Mouse (Mus musculus): ENCODE data around the gene Lgr6. TPM values are rescaled to one million over a fixed set of nuclear protein-coding genes. Genes with fewer than 3 reads are reported as not detected.

Gene Lgr6
- polyA plus RNA-seq, 1 experiment = 0.81 TPM

GRCm38 (mm10) chr1:135019087-135019774 is 85.8 kb downstream of the Lgr6 start:
- Histone ChIP-seq H3K27me3 (ENCODE audit: control insufficient read depth, insufficient read depth, low read length, poor library complexity, severe bottlenecking) (no peaks in the 10 kb centered on the region), H3K36me3 (ENCODE audit: control insufficient read depth, insufficient read depth, low read length, poor library complexity, severe bottlenecking) (no peaks in the 10 kb centered on the region), H3K4me3 (ENCODE audit: low read depth, low read length) (no peak overlapping the region), H3K9ac (ENCODE audit: low read depth, poor library complexity, severe bottlenecking) (no peak overlapping the region), H3K9me3 (replicated peaks; ENCODE audit: control insufficient read depth, insufficient read depth, low read length, poor library complexity, severe bottlenecking) (0 out of 2 replicates have a peak, but pooled peaks cover 2% of the 10 kb centered on the region), H3K4me1 (ENCODE audit: control insufficient read depth, insufficient read depth, low read length) (no peaks in the 10 kb centered on the region), H3K27ac (ENCODE audit: insufficient read depth, low read length) (no peak overlapping the region)
- TF ChIP-seq CTCF (IDR thresholded peaks at IDR 0.05; ENCODE audit: low read depth, low read length) (no peak), EP300 (IDR thresholded peaks at IDR 0.05; ENCODE audit: insufficient read depth, low read depth, low read length) (no peak), POLR2A (IDR thresholded peaks at IDR 0.05; ENCODE audit: insufficient read depth, low read length) (no peak)

- H3K4me3 ChIP-seq (ENCODE audit: low read depth, low read length) = no peak overlapping the region
- H3K9me3 ChIP-seq (replicated peaks; ENCODE audit: control insufficient read depth, insufficient read depth, low read length, poor library complexity, severe bottlenecking) = no peaks in the 10 kb centered on the region
- TF ChIP-seq EP300 (IDR thresholded peaks at IDR 0.05; ENCODE audit: insufficient read depth, low read depth, low read length) (no peak), CTCF (IDR thresholded peaks at IDR 0.05; ENCODE audit: low read depth, low read length) (no peak), POLR2A (IDR thresholded peaks at IDR 0.05; ENCODE audit: insufficient read depth, low read length) (no peak)
- H3K4me1 ChIP-seq (ENCODE audit: control insufficient read depth, insufficient read depth, low read length) = no peaks in the 10 kb centered on the region
- no peak overlapping the region for H3K9ac ChIP-seq (ENCODE audit: low read depth, poor library complexity, severe bottlenecking)
- H3K27ac ChIP-seq (ENCODE audit: insufficient read depth, low read length) = no peak overlapping the region
- H3K27me3 ChIP-seq (ENCODE audit: control insufficient read depth, insufficient read depth, low read length, poor library complexity, severe bottlenecking) = no peaks in the 10 kb centered on the region
- H3K36me3 ChIP-seq (ENCODE audit: control insufficient read depth, insufficient read depth, low read length, poor library complexity, severe bottlenecking) = no peaks in the 10 kb centered on the region
Measured at GRCm38 (mm10) chr1:135017656-135018015, 87.4 kb downstream of the Lgr6 start.

GRCm38 (mm10) chr1:135016907-135017655 is 88.0 kb downstream of the Lgr6 start:
- H3K9ac ChIP-seq (ENCODE audit: low read depth, poor library complexity, severe bottlenecking) = no peak overlapping the region
- no peak for TF ChIP-seq EP300 (IDR thresholded peaks at IDR 0.05; ENCODE audit: insufficient read depth, low read depth, low read length)
- no peak for TF ChIP-seq CTCF (IDR thresholded peaks at IDR 0.05; ENCODE audit: low read depth, low read length)
- no peak for TF ChIP-seq POLR2A (IDR thresholded peaks at IDR 0.05; ENCODE audit: insufficient read depth, low read length)
- H3K27me3 ChIP-seq (ENCODE audit: control insufficient read depth, insufficient read depth, low read length, poor library complexity, severe bottlenecking) = no peaks in the 10 kb centered on the region
- no peak overlapping the region for H3K4me3 ChIP-seq (ENCODE audit: low read depth, low read length)
- no peaks in the 10 kb centered on the region for H3K9me3 ChIP-seq (replicated peaks; ENCODE audit: control insufficient read depth, insufficient read depth, low read length, poor library complexity, severe bottlenecking)
- H3K36me3 ChIP-seq (ENCODE audit: control insufficient read depth, insufficient read depth, low read length, poor library complexity, severe bottlenecking) = no peaks in the 10 kb centered on the region
- no peaks in the 10 kb centered on the region for H3K4me1 ChIP-seq (ENCODE audit: control insufficient read depth, insufficient read depth, low read length)
- no peak overlapping the region for H3K27ac ChIP-seq (ENCODE audit: insufficient read depth, low read length)

- H3K9me3 ChIP-seq (replicated peaks; ENCODE audit: control insufficient read depth, insufficient read depth, low read length, poor library complexity, severe bottlenecking) = no peaks in the 10 kb centered on the region
- H3K9ac ChIP-seq (ENCODE audit: low read depth, poor library complexity, severe bottlenecking) = no peak overlapping the region
- no peak overlapping the region for H3K27ac ChIP-seq (ENCODE audit: insufficient read depth, low read length)
- TF ChIP-seq EP300 (IDR thresholded peaks at IDR 0.05; ENCODE audit: insufficient read depth, low read depth, low read length) (no peak), CTCF (IDR thresholded peaks at IDR 0.05; ENCODE audit: low read depth, low read length) (no peak), POLR2A (IDR thresholded peaks at IDR 0.05; ENCODE audit: insufficient read depth, low read length) (no peak)
- no peaks in the 10 kb centered on the region for H3K36me3 ChIP-seq (ENCODE audit: control insufficient read depth, insufficient read depth, low read length, poor library complexity, severe bottlenecking)
- H3K4me1 ChIP-seq (ENCODE audit: control insufficient read depth, insufficient read depth, low read length) = no peaks in the 10 kb centered on the region
- no peak overlapping the region for H3K4me3 ChIP-seq (ENCODE audit: low read depth, low read length)
- H3K27me3 ChIP-seq (ENCODE audit: control insufficient read depth, insufficient read depth, low read length, poor library complexity, severe bottlenecking) = no peaks in the 10 kb centered on the region
Measured at GRCm38 (mm10) chr1:135014921-135015445, 90.1 kb downstream of the Lgr6 start.

GRCm38 (mm10) chr1:135012472-135012871 is 92.6 kb downstream of the Lgr6 start:
- H3K4me1 ChIP-seq (ENCODE audit: control insufficient read depth, insufficient read depth, low read length) = no peaks in the 10 kb centered on the region
- no peaks in the 10 kb centered on the region for H3K36me3 ChIP-seq (ENCODE audit: control insufficient read depth, insufficient read depth, low read length, poor library complexity, severe bottlenecking)
- H3K4me3 ChIP-seq (ENCODE audit: low read depth, low read length) = no peak overlapping the region
- H3K27me3 ChIP-seq (ENCODE audit: control insufficient read depth, insufficient read depth, low read length, poor library complexity, severe bottlenecking) = no peaks in the 10 kb centered on the region
- H3K27ac ChIP-seq (ENCODE audit: insufficient read depth, low read length) = no peak overlapping the region
- H3K9ac ChIP-seq (ENCODE audit: low read depth, poor library complexity, severe bottlenecking) = no peak overlapping the region
- H3K9me3 ChIP-seq (replicated peaks; ENCODE audit: control insufficient read depth, insufficient read depth, low read length, poor library complexity, severe bottlenecking) = no peaks in the 10 kb centered on the region
- TF ChIP-seq CTCF (IDR thresholded peaks at IDR 0.05; ENCODE audit: low read depth, low read length) (no peak), POLR2A (IDR thresholded peaks at IDR 0.05; ENCODE audit: insufficient read depth, low read length) (no peak), EP300 (IDR thresholded peaks at IDR 0.05; ENCODE audit: insufficient read depth, low read depth, low read length) (no peak)

- TF ChIP-seq POLR2A (IDR thresholded peaks at IDR 0.05; ENCODE audit: insufficient read depth, low read length) = no peak
- no peak for TF ChIP-seq CTCF (IDR thresholded peaks at IDR 0.05; ENCODE audit: low read depth, low read length)
- no peak for TF ChIP-seq EP300 (IDR thresholded peaks at IDR 0.05; ENCODE audit: insufficient read depth, low read depth, low read length)
- Histone ChIP-seq H3K4me3 (ENCODE audit: low read depth, low read length) (no peak overlapping the region), H3K27me3 (ENCODE audit: control insufficient read depth, insufficient read depth, low read length, poor library complexity, severe bottlenecking) (no peaks in the 10 kb centered on the region), H3K9ac (ENCODE audit: low read depth, poor library complexity, severe bottlenecking) (no peak overlapping the region), H3K4me1 (ENCODE audit: control insufficient read depth, insufficient read depth, low read length) (no peaks in the 10 kb centered on the region), H3K36me3 (ENCODE audit: control insufficient read depth, insufficient read depth, low read length, poor library complexity, severe bottlenecking) (no peaks in the 10 kb centered on the region), H3K9me3 (replicated peaks; ENCODE audit: control insufficient read depth, insufficient read depth, low read length, poor library complexity, severe bottlenecking) (no peaks in the 10 kb centered on the region), H3K27ac (ENCODE audit: insufficient read depth, low read length) (no peak overlapping the region)
Measured at GRCm38 (mm10) chr1:135011912-135012311, 93.2 kb downstream of the Lgr6 start.

Data from ES-Bruce4 (cell line).